Mouse (Mus musculus) leukemia stem cell, adult 10-12 weeks (primary cell): ENCODE measurements around the gene Vav2. TPM values are rescaled to one million over a fixed set of nuclear protein-coding genes. Genes with fewer than 3 reads are reported as not detected.

ENCODE experiments used
- polyA plus RNA-seq: library from polyadenylated mRNA; stranded (reverse); fragments of >175 nt; gene quantifications from 2 replicates; pipeline ENCODE4 v1.2.3, GENCODE M21; 2012; ENCODE audit warnings: low replicate concordance

Vav2 gene
- polyA plus RNA-seq = 31.0 and 31.7 TPM in 2 replicates

DNA sequence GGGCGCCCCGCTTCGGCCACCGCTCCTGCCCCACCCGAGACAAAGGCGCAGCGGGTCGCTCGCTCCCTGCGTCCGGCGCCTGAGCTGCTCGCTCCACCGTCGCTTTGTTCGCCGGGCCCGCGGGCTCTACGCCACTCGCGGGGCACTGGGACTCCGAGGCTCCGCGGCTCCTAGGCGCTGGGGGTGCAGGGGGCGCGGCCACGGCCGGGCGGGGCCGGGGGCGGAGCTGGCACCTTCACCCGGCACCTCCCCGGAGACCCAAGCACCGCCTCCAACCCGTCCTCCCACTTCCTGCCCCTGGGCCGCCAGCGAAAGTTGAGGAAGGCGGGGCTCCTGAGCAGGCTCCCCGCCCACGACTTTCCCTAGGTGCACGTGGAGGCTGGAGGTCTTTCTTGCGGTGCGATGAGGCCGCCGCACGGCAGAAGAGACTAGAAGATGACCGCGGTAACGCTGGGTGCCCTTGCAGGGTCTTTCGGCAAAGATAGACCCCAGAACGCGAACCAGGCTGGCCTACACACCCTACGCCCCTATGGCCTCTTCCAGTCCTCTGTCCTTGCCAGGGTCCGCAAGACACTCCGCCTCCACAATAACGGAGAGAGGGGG is at the start of gene Vav2:
TSS of gene Vav2 (minus strand) at position 179 of the 603 bp plus-strand sequence.

DNA sequence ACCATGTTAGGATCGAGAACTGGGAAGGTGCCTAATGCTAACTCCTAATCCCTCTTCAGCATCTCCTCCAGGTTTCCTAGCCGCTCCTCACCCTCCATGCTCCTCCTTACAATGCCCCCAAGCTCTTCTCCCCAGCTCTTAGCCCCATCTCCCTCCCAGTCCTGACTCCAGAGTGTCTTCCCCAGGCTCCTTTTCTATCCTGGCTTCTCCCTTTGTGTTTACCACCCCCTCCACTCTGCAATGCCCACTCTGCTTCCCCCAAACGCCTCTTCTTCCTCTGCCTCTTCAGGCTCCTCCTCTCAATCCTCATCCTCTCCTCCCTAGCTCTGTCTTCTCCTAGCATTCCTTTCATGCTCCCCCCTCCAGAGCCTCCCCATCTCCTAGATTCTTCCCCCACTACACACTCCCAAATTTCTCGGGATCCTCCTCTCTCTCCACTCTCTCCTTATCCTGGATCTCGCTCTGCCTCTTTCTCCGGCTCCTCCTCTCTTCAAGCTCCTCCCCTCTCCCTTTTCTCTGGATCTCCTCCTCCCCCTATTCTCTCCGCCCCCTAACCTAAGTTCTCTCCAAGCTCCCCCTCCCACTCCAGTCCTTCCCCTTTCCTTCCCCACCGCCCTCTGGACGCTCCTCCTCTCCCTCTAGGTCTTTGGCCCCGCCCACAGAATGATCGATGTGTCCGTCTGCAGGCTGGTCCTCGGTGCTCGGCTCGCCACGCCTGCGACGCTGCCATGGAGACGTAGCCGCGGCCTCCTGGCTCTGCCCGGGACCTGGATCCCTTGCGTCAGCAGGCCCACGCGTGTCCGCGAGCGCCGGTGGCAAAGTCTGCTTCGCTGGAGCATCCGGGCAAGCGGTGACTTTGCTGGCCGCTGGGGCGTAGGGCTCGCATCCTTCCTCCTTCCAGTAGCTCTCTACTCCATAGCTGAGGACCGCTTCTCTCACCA is 15.2 kb upstream of the Vav2 start, which contains the start of gene Brd3os:
TSS of gene Brd3os (plus strand) at position 558 of the 941 bp plus-strand sequence.

DNA sequence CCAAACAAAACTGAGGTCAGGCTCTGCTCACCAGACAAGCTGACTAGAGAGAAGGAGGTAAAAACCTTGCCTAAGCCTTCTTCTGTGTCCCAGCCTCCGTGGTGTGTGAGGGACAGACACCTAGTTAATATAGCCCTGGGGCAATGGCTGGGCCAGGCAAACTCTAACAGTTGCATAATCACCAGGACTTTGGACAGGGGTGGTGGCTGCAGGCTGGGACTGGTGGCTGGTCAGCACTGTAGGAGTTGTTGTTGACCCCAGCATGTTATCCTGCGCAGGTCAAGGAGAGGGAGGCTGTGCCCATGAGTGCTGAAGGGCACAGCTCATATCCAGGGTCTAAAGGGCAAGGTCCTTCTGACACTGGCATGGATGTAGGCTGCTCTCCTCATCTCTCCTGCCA is 178.6 kb downstream of the Vav2 start, which contains the start of gene Sardh:
TSS of gene Sardh (minus strand) at position 127 of the 400 bp plus-strand sequence.

Other genes starting within 250 kb of the Vav2 start
- 2.7 and 5.6 TPM in 2 replicates for gene Sardh, start 178.7 kb downstream of the Vav2 start, polyA plus RNA-seq
- gene Brd3os, start 15.3 kb upstream of the Vav2 start, polyA plus RNA-seq = 1.1 and 3.0 TPM in 2 replicates
- gene Brd3, start 80.6 kb upstream of the Vav2 start, polyA plus RNA-seq = 71.1 and 125 TPM in 2 replicates
- gene Wdr5, start 88.1 kb upstream of the Vav2 start, polyA plus RNA-seq = 56.8 and 66.0 TPM in 2 replicates
- gene Rxra, start 249.4 kb upstream of the Vav2 start, polyA plus RNA-seq = 24.8 and 32.8 TPM in 2 replicates